Mouse (Mus musculus) small intestine, adult 10 weeks (tissue): ENCODE results near the gene Ints3. TPM values are rescaled to one million over a fixed set of nuclear protein-coding genes. Genes with fewer than 3 reads are reported as not detected.

Experiments used
- polyA plus RNA-seq: library from polyadenylated mRNA; stranded (reverse); fragments of 350-450 nt; fragmentation: Illumina TruSeq; extraction: RNeasy Lipid Tissue Mini Kit (QIAGEN cat#74804); gene quantifications from one replicate; pipeline ENCODE4 v1.2.3, GENCODE M21; 2014; ENCODE audit warnings: low replicate concordance

Gene Ints3
- 8.9 TPM for polyA plus RNA-seq

GRCm38 (mm10) chr3:90433381-90434020, at the start of gene Ints3:
TSS of gene Ints3 (minus strand) at chr3:90433622.

GRCm38 (mm10) chr3:90475831-90476611, 42.6 kb upstream of the Ints3 start, which contains the start of gene Ilf2:
TSS of gene Ilf2 (plus strand) at chr3:90476126.

DNA sequence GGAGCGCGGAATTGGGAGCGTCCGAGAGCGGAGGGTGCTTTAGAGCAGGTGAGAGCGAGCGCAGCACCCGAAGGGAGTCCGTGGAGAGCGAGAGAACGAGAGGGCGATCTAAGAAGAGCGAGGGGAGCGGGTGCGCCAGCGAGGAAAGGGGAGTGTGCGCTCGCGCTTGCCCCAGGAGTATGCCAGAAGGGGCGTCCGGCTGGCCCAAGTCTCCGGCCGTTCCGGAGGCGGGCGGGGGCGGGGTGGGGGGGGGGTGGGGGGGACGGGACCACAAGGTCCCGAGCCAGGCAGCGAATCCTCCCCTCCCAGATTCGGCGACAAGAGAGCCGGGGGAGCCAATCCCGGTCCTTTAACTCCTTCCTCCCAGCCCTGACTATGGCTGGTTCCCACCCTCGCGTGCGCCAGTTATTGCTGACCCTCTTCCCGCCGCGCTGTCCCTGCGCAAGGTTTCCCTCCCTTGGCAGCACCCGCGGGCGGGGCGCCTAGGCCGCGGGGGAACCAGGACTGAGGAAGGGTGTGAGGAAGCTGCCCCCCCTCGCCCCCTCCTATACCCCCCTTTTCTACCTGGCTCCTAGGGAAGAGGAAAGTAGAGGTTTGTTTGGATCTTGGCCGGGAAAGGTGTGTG, 32.4 kb upstream of the Ints3 start, which contains the start of gene Npr1:
Gene Npr1, minus strand, starts transcription at position 181 of the 625 bp plus-strand sequence.

DNA sequence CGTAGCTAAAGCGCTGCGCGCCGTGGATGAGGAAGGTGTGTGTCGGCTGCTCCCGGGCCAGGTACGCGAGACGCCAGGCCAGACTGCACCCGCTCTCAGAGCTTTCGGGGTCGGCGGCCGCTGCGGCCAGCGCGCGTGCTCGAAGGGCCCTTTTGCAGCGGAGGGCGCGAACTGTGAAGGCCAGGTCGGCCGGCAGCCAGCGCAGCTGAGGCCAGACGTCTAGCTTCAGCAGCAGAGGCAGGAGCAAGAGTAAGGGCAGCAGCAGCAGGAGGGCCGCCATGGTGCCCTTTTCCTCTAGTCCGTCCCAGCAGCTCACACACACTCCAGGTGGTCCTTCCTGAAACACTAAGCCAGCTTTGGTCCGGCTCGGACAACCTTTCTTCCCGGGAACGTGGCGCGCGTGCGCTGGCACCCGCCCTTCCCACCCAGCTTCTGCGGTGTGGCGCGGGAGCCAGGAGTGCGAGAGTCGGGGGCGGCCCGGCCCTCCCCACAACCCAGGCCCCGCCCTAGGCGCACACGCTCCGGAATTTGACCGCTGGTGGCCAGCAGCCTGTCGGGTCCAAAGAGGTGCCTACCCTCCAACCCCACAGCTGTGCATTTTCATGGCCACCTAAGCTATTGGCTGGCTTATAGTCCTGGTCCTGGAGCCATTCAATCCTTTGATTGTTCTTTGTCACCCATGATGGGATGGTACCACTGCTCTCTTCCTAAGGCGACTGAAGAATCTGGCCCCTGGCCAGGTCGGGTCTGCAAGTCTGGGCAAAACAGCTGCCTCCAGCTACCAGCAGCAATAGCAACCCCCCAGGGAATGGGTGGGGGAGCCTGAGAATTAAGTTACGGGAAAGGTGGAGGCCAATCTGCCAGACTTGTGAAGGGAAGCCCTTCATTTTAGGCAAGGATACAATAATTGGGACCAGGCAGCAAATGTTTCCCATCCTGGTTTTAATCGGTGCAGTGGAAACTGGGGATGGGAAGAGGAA, 43.6 kb downstream of the Ints3 start, which contains the start of gene Slc27a3:
Gene Slc27a3, minus strand, starts transcription at position 428 of the 980 bp plus-strand sequence.

Other genes with a start within 250 kb of the Ints3 start
- gene Rps27, start 220.0 kb downstream of the Ints3 start, polyA plus RNA-seq = 848 TPM
- gene Rab13, start 219.9 kb downstream of the Ints3 start, polyA plus RNA-seq = 2.2 TPM
- gene Jtb, start 202.0 kb downstream of the Ints3 start, polyA plus RNA-seq = 152 TPM
- 3.1 TPM for gene Creb3l4, start 190.1 kb downstream of the Ints3 start, polyA plus RNA-seq
- 62.4 TPM for gene Slc39a1, start 185.4 kb downstream of the Ints3 start, polyA plus RNA-seq
- 10.5 TPM for gene Crtc2, start 179.5 kb downstream of the Ints3 start, polyA plus RNA-seq
- gene Dennd4b, start 168.4 kb downstream of the Ints3 start, polyA plus RNA-seq = 0.48 TPM
- 20.5 TPM for gene Gatad2b, start 140.4 kb downstream of the Ints3 start, polyA plus RNA-seq
- not detected for gene Slc27a3, start 43.7 kb downstream of the Ints3 start, polyA plus RNA-seq
- gene Npr1, start 32.2 kb upstream of the Ints3 start, polyA plus RNA-seq = 1.4 TPM
- gene Ilf2, start 42.5 kb upstream of the Ints3 start, polyA plus RNA-seq = 30.4 TPM
- 32.7 TPM for gene Snapin, start 57.4 kb upstream of the Ints3 start, polyA plus RNA-seq
- gene Chtop, start 75.9 kb upstream of the Ints3 start, polyA plus RNA-seq = 112 TPM
- gene S100a1, start 80.8 kb upstream of the Ints3 start, polyA plus RNA-seq = 27.6 TPM
- 2.8 TPM for gene S100a13, start 80.8 kb upstream of the Ints3 start, polyA plus RNA-seq
- not detected for gene S100a14, start 93.2 kb upstream of the Ints3 start, polyA plus RNA-seq
- 9.7 TPM for gene S100a16, start 103.6 kb upstream of the Ints3 start, polyA plus RNA-seq
- not detected for gene S100a3, start 127.0 kb upstream of the Ints3 start, polyA plus RNA-seq
- gene S100a2, start 156.6 kb upstream of the Ints3 start, polyA plus RNA-seq = not detected
- not detected for gene Gm42674, start 168.3 kb upstream of the Ints3 start, polyA plus RNA-seq
- gene S100a4, start 170.1 kb upstream of the Ints3 start, polyA plus RNA-seq = not detected
- not detected for gene S100a5, start 174.9 kb upstream of the Ints3 start, polyA plus RNA-seq
- 8.6 TPM for gene S100a6, start 179.3 kb upstream of the Ints3 start, polyA plus RNA-seq
- not detected for gene S100a7a, start 220.4 kb upstream of the Ints3 start, polyA plus RNA-seq
- not detected for gene S100a8, start 235.4 kb upstream of the Ints3 start, polyA plus RNA-seq